Mouse (Mus musculus) layer of hippocampus, adult 2 months (tissue): Measurements from ENCODE around the gene Cyp2d11. TPM values are rescaled to one million over a fixed set of nuclear protein-coding genes. Genes with fewer than 3 reads are reported as not detected.

Experiments used
- DNase-seq, 2 experiments: peaks; one replicate each; pipeline ENCODE4 v3.0.0; 2022; ENCODE audit warnings: low spot score in 2 of 2
- H3K27ac ChIP-seq: fragments of 200-600 bp; 2 replicates; pipeline ENCODE4 v1.8.1; 2022
- H3K4me3 ChIP-seq: fragments of 200-600 bp; 2 replicates; pipeline ENCODE4 v1.8.1; 2022; ENCODE audit warnings: mild to moderate bottlenecking
- CTCF ChIP-seq: fragments of 200-600 bp; conservative IDR thresholded peaks from 2 replicates; pipeline ENCODE4 v1.8.1; 2022; ENCODE audit warnings: antibody characterized with exemption, mild to moderate bottlenecking, moderate library complexity
- microRNA-seq, 2 experiments: library from miRNA; unstranded; fragments of <30 nt; microRNA quantifications; one replicate each; pipeline ENCODE4 v1.2.0; 2021
- total RNA-seq, 2 experiments: library from RNA; stranded (reverse); gene quantifications; 2 replicates each; pipeline ENCODE4 v1.2.3; 2021

Gene Cyp2d11
- total RNA-seq, 2 experiments from 2014 or later, result 0.23 TPM; not detected in 1

DNA sequence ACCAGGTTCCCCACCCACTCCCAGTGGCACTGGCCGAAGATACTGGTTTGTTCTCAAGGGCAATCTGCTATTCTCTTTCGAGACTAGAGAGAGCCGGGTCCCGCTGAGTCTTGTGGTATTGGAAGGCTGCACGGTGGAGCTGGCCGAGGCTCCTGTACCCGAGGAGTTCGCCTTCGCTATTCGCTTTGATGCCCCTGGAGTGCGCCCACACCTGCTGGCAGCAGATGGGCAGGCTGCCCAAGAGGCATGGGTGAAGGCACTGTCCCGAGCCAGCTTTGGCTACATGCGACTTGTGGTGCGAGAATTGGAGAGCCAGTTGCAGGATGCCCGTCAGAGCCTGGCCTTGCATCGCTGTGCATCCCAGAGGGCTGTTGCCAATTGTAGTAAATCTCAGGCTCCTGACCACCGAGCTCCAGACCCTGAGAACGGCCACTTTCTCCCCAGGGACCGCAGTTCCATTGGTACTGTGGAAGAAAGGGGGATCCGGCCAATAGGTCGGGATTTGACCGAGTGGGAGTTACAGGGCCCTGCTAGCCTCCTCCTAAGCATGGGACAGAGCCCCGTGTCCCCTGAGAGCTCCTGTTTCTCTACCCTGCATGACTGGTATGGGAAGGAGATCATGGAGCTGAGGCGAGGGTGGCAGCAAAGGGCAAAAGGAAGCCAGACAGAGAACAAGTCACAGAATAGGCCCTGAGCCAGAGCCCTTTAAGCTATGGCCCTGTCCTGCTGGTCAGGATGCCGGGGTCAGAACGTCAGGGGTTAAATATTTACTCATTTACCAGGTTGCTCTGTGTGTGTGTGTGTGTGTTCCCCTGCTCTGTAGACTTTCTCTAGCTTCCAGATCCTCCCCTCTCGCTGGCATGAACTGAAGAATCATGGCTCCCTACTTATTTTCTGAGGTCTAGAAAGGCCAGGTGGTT, 50.2 kb downstream of the Cyp2d11 start:
- no peak for DNase-seq
- Histone ChIP-seq H3K27ac (no peak overlapping the region), H3K4me3 (no peak overlapping the region)
- no peak for TF ChIP-seq CTCF

DNA sequence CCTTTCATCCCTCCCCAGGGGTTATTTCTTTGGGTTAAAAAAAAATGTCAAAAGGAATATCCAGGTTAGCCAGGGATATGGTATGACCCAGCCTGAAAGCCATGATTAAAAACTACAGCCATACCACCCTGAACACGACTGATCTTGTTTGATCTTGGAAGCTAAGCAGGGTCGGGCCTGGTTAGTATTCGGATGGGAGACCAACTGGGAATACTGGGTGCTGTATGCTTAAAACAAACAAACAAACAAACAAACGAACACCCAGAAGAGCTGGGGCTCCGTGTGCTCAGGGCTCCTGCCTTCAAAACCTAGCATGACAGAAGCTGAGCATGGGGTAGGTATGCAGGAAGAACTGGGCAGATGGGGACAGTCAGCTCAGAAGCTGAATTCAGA, 51.3 kb downstream of the Cyp2d11 start:
- Histone ChIP-seq H3K4me3 (no peak overlapping the region), H3K27ac (no peak overlapping the region)
- no peak for DNase-seq
- TF ChIP-seq CTCF, result no peak

DNA sequence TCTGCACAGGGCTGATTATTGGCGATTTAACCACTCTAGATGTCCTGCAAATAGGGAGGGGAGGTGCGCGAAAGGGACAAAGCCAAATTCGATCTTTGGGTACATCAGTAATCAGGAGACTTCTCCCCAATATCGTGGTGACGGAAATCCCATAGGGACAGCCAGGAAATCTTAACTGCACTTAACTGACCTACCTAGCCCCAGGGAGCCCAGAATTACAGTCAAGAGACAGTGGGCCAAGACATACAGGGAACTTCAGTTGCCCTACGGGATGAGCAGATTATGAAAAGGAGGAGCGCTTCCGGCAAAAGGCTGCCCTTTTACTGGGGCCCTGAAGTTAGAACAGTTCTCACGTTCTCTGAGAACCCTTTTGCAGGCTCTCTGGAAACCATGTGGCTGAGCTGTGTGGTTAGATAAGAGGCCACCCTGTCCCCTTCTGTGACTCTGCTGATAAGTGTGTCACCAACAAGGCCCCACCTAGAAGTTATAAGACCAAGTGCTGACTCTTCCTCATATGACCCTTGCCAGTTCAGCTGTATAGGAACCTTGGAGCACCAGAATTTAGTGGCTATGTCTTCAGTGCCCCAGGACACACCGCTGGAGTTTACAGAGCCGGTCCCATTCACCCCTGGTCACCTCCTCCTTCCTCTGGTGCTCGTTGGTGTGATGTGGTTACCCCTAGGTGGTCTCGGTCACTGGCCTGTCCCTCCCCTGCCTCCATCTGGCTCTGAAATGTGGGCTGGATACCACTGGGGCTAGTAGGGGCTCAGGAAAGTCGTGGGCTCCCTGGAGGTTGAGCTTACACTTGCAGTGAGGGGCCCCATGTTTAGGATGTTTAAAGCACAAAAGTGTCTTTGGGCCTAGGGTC, 51.9 kb downstream of the Cyp2d11 start:
- no peak for DNase-seq
- no peak overlapping the region for H3K27ac ChIP-seq
- TF ChIP-seq CTCF, result no peak
- H3K4me3 ChIP-seq, result no peak overlapping the region

DNA sequence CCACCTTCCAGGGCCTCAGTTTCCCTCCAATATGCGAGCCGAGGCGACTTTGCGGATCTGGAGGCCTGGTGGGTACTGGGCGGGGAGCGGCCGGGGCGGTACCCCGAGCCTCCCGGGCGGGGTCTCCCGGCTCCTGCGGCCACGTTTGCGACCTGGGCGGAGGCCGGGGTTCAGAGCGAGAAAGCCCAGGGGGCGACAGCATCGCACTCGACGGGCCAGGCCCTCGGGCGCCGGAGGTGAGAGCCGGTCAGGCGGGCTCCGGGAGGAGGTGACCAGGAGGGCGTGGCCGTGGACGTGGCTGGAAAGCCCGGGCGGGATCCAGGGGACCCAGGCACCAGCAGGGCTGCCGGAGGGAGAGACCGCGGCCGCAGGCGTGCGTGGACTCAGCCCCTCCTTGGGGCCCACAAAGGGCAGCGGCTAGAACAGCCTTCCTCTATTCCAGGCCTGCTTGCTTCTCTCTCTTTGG, 52.8 kb downstream of the Cyp2d11 start:
- no peak for TF ChIP-seq CTCF
- no peak for DNase-seq
- peak overlapping the region; percentile 19; the same call in 1 of the 2 replicates for H3K4me3 ChIP-seq

DNA sequence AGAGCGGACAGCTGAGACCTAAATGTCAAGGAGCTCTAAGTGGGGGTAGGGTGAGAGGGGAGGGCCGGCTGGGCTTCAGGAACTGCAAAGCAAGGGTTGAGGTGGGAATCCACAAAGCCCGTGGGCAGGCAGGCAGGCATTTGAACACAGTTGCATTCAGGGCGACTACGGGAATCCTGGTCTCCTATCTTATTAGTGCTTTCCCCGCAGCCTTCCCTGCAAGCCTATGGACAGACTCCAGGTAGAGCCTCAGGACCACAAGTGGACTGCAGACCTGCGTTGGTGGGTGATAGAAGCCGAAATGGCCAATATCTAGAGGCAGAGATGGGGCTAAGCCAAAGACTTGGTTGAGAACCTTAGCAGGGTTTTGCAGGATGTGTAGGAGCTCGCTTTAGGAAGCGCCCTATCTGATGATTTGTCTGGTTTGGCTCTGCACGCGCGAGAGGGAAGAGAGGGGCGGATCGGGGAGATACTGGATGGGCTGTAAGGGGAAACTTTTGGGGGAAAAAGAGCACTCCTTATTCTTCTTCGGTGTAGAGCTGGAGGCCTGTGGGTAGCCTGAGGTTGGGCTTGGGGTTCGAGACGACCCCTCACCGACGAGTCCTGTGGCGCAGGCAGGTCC, 53.3 kb downstream of the Cyp2d11 start:
- H3K27ac ChIP-seq, result no peak overlapping the region
- no peak overlapping the region; the same call in 1 of the 2 replicates for H3K4me3 ChIP-seq
- DNase-seq, result no peak
- TF ChIP-seq CTCF, result no peak

More for the DNA sequence above, 52.8 kb downstream of the Cyp2d11 start:
- H3K27ac ChIP-seq, result no peak overlapping the region

DNA sequence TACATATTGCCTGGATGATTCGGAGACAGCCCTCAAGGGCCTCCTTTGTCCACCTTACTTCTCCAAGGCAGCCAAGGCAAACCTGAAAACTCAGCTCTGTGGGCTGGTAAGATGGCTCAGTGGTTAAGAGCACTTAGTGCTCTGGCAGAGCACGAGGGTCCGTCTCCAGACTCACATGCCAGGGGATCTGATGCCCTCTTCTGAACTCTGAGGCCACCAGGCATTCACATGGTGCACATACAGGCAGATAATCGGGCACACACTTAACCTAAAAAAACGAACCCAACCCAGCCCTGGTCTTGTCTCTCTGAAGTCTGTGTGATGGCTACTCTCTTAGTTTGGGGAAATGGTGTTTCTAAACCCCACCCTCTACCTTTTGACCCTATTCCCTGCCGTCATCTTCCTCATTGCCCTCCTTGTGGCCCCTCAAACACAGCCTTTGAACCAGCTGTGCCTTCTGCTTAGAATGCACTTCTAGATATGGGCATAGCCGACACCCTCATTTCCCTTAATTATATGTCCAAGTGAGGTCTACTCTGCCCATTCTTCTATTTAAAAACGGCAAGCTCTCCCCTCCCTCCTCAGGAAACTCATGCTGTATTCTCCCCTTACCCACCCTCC, 54.1 kb downstream of the Cyp2d11 start:
- no peak for DNase-seq
- no peak overlapping the region for H3K27ac ChIP-seq
- no peak overlapping the region for H3K4me3 ChIP-seq
- TF ChIP-seq CTCF, result no peak

Small RNA genes lying within 50 kb of the gene (microRNA-seq; reads per million reads assigned to microRNA genes)
- gene Gm25990, result 0 reads per million in 2 experiments
- 0 reads per million in 2 experiments for gene Gm27331
- 0 reads per million in 2 experiments for gene Mir7684

Other genes with a start within 250 kb of the Cyp2d11 start
- 100 to 1,000 TPM; 162 to 165 TPM for gene Srebf2, start 246.8 kb downstream of the Cyp2d11 start, total RNA-seq
- 1 to 10 TPM in 1 of 2 experiments, under 1 TPM in 1; 0.95 to 1.2 TPM for gene Shisa8, start 181.2 kb downstream of the Cyp2d11 start, total RNA-seq
- under 1 TPM; 0.54 to 0.79 TPM for gene Tnfrsf13c, start 169.7 kb downstream of the Cyp2d11 start, total RNA-seq
- gene Cenpm, start 149.3 kb downstream of the Cyp2d11 start, total RNA-seq, result 1 to 10 TPM; 2.5 TPM
- gene 1500009C09Rik, start 141.6 kb downstream of the Cyp2d11 start, total RNA-seq, result 100 to 1,000 TPM; 105 to 108 TPM
- 100 to 1,000 TPM; 652 to 661 TPM for gene Sept3, start 119.1 kb downstream of the Cyp2d11 start, total RNA-seq
- not detected for gene Wbp2nl, start 95.1 kb downstream of the Cyp2d11 start, total RNA-seq
- 10 to 100 TPM; 37.6 to 40.9 TPM for gene Naga, start 55.1 kb downstream of the Cyp2d11 start, total RNA-seq
- under 1 TPM; 0.41 to 0.64 TPM for gene Pheta2, start 55.1 kb downstream of the Cyp2d11 start, total RNA-seq
- gene Smdt1, start 55.1 kb downstream of the Cyp2d11 start, total RNA-seq, result 100 to 1,000 TPM; 138 to 144 TPM
- 100 to 1,000 TPM; 209 to 211 TPM for gene Ndufa6, start 39.7 kb downstream of the Cyp2d11 start, total RNA-seq
- 10 to 100 TPM; 43.0 to 53.8 TPM for gene Cyp2d22, start 13.8 kb downstream of the Cyp2d11 start, total RNA-seq
- gene Cyp2d10, start 13.2 kb upstream of the Cyp2d11 start, total RNA-seq, result under 1 TPM in 1 of 2 experiments, not detected in 1; 0.32 TPM
- gene Cyp2d9, start 39.4 kb upstream of the Cyp2d11 start, total RNA-seq, result not detected
- not detected for gene Cyp2d12, start 161.1 kb upstream of the Cyp2d11 start, total RNA-seq
- gene Cyp2d34, start 226.9 kb upstream of the Cyp2d11 start, total RNA-seq, result not detected